Mouse (Mus musculus) embryo, embryonic 11.5 days (tissue): ENCODE data around the gene Omt2b.
A peak's percentile ranks its signal among the peaks of the same experiment; 100 is the strongest.
"Not testable (repeated sequence)": the region's sequence is repeated elsewhere in the genome, so short reads cannot be mapped to it uniquely, and the experiment has no call there.

Experiments used
- DNase-seq: peaks from one replicate; pipeline ENCODE4 v3.0.0-alpha.2; 2012; ENCODE audit warnings: low read depth, low spot score

Omt2b gene

GRCm38 (mm10) chr9:78327289-78327688 lies at the start of gene Omt2b:
TSS of gene Omt2b (plus strand) at chr9:78327589.
- DNase-seq: not testable (repeated sequence)

DNA sequence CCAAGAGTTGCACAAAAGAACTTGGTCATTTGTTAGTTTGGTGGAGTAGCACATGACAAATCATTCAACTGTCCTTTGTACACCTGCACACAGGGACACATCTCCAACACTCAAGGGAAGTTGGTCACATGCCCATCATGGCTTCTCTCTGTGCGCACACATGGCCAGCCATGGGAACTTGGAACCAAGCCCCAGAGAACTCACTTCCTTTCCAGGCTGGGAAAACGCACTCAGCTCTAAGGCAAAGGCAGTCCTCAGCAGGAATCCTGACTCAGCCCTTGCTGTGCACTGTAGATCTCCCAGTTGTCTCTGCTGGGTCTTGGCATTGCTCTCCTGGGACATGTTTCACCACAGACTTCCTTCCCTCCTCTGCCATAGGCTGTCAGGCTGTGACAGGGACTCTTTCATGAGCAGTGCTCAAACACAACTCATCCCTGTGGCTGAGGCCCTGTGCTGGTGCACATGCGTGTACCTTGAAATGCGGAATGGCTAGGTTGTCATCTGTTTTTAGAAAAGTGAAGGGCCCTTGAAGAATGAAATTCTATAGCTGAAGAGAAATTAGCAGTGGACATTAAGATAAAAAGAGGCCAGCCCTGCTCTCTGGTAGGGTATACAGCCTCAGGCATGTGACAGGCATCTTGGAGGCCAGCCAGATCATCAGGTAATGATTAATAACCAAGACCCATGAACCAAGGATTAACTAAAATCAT lies 45.2 kb upstream of the Omt2b start:
- not testable (repeated sequence) for DNase-seq

DNA sequence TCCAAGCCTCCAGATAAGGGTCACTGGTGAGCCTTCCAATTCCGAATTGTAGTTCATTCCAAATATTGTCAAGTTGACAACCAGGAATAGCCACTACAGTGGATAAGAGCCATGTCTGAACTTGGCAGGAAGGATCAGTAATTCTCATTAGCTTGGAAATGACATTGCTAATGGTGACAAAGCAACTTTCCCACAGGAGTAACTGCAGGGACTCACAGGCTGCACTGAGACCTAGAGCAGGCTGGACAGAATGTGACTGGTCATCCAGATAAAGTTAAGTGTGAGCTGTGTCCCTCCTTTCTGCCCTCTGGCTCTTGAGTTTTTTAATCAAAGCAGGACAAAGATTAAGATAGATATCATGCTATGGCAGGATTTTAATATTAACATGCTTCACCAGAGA lies 38.3 kb upstream of the Omt2b start:
- not testable (repeated sequence) for DNase-seq

GRCm38 (mm10) chr9:78289723-78290122 lies 37.7 kb upstream of the Omt2b start, which contains the start of gene Gm10639:
TSS of gene Gm10639 (plus strand) at chr9:78289923.
- not testable (repeated sequence) for DNase-seq

GRCm38 (mm10) chr9:78292462-78292861 lies 34.9 kb upstream of the Omt2b start:
- DNase-seq: not testable (repeated sequence)

- not testable (repeated sequence) for DNase-seq
Observed at GRCm38 (mm10) chr9:78293683-78294082, 33.7 kb upstream of the Omt2b start.

DNA sequence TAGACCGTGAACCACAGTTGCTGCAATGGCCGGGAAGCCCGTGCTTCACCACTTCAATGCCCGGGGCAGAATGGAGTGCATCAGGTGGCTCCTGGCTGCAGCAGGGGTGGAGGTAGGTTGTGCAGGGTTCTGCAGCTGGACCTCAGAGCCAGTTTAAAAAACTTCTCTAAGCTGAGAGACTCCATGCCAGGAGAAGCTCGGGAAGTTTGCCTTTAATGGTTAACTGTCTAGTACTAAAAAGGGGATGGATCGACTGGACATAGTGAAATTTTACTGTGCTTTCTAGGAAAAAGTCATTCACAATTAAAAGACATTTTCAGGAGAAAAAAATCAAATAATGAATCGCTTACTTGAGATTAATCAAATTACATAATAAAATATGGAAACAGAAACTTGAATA lies 32.6 kb upstream of the Omt2b start:
- DNase-seq: not testable (repeated sequence)

DNA sequence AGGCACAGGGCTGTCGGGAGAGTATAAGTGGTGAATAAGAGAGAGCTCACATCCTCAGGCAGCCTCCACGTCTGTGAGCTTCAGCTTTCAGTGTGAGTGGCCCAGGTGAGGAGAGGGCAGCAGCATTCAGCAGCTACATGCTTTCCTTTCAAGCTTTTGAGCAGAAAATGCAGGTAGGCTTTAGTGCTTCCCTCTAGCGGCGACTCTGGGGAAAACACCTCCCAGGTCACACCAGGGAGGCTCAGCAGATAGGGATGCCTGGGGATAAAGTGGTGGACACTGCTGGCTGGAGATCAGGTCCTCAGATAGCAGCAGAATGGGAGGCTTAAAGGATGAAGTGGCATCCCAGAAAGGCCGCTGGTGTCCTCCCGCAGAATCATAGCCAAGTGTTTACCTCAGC lies 31.3 kb upstream of the Omt2b start:
- DNase-seq: peak; percentile 36

DNA sequence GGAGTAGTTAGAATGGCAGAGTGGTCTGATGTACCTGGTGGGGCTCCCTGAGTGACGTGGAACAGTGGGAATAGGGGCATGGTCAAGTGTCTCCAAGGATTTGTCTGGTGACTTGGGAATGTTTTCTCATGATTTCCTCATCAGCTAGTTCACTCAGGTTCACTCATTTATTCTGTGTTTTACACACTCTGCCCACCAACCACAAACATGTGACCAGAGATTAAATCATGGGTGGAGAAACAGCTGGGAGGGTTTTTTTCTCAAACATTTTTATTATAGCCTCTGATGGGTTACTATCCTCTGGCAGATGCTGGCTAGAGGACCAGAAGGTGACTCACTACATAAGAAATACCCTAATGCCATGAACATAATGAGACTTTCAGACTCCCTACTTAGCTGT lies 29.2 kb upstream of the Omt2b start:
- DNase-seq: no peak

DNA sequence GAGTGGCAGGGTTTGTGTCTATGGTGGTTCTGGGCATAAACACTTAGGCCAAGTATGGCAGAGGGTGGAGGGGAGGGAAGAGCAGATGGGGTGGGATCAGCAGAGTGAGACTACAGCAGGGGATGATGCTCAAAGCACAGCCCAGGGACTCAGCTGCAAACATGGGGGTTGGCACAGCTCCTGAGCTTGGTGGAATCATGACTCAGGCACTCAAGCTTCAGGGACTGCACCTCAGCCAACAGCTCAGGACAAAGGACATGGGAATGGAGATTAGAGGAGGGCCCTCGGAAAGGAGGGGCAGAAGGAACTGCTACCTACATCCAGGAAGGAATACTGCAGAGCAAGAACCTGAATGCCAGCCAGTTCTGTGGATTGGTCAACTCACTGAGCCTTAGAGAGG lies 28.2 kb upstream of the Omt2b start:
- DNase-seq: not testable (repeated sequence)

DNA sequence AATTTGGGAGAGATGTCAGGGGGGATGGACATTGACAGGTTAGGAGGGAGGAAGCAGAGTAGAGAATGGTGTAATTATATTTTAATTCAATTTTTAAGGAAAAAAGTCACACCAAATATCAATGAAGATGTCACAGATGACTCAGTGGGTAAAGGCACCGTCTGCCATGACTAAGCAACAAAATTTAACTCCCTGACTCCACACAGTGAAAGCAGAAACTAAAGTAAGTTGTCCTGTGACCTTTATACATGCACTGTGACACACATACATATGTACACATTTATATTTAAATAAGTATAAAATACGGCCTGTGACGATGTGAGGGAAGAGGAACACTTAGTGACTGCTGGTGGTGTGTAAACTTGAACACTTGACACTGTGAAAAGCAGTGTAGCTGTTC lies 19.3 kb upstream of the Omt2b start:
- DNase-seq: not testable (repeated sequence)

- no peak for DNase-seq
Observed at GRCm38 (mm10) chr9:78314696-78315095, 12.7 kb upstream of the Omt2b start, which contains the start of gene Omt2a. TSS of gene Omt2a (minus strand) at chr9:78314796.

GRCm38 (mm10) chr9:78319499-78319898 lies 7.9 kb upstream of the Omt2b start:
- no peak for DNase-seq

DNA sequence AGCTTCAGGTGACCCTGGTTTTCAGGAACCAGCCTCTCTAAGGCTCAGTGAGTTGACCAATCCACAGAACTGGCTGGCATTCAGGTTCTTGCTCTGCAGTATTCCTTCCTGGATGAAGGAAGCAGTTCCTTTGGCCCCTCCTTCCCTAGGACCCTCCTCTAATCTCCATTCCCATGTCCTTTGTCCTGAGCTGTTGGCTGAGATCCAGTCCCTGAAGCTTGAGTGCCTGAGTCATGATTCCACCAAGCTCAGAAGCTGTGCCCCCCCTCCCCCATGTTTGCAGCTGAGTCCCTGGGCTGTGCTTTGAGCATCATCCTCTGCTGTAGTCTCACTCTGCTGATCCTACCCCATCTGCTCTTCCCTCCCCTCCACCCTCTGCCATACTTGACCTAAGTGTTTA lies 9.7 kb downstream of the Omt2b start:
- not testable (repeated sequence) for DNase-seq

DNA sequence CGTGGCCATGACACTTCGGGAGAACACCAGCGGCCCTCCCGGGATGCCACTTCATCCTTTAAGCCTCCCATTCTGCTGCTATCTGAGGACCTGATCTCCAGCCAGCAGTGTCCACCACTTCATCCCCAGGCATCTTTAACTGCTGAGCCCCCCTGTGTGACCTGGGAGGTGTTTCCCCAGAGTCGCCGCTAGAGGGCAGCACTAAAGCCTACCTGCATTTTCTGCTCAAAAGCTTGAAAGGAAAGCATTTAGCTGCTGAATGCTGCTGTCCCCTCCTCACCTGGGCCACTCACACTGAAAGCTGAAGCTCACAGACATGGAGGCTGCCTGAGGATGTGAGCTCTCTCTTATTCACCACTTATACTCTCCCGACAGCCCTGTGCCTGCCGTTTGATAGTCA lies 12.9 kb downstream of the Omt2b start:
- DNase-seq: peak; percentile 20

- not testable (repeated sequence) for DNase-seq
Observed at GRCm38 (mm10) chr9:78342494-78342893, 15.1 kb downstream of the Omt2b start.

DNA sequence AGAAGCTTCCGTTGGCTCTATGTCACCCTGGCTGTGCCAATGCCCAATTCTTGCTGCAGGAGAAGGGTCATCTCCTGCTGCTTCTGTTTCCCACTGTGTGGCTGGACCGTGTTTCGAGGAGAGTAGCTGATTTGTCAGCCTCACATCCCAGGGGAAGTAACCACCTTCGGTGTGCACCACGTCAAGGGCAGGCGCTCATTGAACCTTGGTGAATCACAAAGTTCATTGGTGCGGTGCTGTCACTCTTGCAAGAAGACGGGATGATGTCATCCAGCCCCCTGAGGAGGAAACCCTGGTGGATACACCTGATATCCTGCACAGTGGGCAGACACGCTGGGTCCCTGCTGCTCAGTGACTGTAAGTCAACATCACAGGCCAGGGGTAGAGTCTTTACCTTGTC lies 15.7 kb downstream of the Omt2b start:
- DNase-seq: not testable (repeated sequence)

DNA sequence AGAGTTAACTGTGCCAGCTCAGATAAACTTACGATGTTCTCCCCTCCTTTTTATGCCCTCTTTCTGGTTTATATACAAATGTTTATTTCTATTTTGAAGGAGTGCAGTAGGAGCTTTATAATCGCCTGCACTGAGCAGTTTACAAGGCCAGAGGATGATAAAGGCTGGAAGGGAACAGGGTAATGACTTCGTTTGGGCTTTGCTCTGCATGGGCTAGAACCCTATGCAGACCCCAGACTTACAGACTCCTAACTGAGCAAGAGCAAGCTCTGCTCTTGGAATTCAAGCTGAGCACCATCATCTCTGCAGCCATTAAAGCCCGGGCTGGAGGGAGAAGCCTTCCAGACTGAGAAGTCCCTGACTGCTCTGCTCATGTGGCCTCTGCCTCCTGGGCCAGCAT lies 17.8 kb downstream of the Omt2b start:
- DNase-seq: not testable (repeated sequence)

DNA sequence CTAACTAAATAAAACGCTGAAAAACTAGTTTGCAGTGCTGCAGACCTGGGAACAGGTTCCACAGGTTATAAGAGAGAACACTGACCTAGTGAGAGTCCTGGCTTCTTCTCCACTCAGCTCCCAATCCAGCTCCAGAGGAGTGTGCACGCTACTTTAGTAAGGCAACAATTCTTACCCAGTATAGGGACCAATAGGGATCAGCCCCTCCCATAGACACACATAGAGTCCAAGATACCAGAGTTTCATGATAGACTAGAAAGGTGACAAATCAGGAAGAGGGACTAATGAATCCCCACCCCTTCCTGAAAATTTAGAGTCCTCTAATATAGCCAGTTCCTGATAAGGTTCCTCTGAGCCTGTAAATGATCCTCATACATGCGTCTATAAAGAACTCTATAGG lies 19.6 kb downstream of the Omt2b start:
- no peak for DNase-seq

DNA sequence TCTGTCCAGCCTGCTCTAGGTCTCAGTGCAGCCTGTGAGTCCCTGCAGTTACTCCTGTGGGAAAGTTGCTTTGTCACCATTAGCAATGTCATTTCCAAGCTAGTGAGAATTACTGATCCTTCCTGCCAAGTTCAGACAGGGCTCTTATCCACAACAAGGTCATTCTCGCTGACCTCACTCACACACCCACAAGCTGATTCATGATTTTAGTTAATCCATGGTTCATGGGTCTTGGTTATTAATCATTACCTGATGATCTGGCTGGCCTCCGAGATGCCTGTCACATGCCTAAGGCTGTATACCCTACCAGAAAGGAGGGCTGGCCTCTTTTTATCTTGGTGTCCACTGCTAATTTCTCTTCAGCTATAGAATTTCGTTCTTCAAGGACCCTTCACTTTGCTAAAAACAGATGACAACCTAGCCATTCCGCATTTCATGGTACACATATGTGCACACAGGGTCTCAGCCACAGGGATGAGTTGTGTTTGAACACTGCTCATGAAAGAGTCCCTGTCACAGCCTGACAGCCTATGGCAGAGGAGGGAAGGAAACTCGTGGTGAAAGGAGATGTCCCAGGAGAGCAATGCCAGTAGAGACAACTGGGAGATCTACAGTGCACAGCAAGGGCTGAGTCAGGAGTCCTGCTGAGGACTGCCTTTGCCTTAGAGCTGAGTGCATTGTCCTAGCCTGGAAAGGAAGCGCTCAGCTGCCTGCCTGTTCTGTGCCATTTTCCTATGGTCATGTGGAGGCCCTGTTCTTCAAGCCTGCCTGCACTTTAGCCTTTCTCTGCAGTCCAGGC lies 21.0 kb downstream of the Omt2b start:
- DNase-seq: not testable (repeated sequence)

- DNase-seq: not testable (repeated sequence)
Observed at GRCm38 (mm10) chr9:78349141-78349540, 21.8 kb downstream of the Omt2b start.

GRCm38 (mm10) chr9:78350007-78350406 lies 22.6 kb downstream of the Omt2b start:
- DNase-seq: not testable (repeated sequence)
